Mouse (Mus musculus): Measurements from ENCODE around the gene Dock3.

Gene Dock3

DNA sequence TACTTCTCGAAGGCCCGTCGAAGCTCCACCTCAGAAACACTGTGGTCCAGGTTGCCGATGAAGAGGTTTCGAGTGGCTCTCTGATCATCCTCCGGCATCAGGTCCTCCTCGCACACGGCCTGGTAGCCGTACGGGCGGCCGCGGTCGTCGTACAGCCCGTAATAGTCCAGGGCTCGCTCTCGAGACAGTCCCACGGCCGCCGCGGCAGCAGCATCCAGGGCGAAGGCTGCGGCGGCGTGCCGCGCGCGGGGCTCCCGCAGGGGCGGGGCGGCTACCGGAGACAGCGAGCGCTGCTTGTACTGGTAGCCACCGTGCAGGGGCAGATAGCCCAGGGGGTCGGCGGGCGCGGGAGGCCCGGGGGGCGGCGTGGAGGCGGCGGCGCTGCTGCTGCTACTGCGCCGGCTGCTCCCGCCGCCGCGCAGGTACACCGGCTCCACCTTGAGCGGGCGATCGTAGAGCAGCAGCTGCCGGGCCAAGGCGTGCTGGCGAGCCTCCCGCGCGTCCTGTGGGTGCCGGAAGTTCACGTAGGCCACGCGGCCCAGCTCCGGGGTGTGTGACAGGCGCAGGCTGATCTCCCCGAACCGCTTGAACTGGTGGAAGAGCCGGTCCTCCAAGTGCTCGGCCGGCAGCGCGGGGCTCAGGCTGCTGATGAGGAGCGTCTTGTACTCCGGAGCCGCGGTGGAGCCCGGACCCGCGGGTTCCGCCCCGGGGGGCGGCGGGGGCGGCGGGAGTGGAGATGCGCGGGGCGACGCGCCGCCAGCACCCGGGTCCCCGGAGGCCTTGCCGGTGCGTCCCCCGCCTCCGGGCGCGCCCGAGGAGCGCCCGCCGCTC, 345.6 kb downstream of the Dock3 start:
- peak; percentile 61 for DNase-seq

DNA sequence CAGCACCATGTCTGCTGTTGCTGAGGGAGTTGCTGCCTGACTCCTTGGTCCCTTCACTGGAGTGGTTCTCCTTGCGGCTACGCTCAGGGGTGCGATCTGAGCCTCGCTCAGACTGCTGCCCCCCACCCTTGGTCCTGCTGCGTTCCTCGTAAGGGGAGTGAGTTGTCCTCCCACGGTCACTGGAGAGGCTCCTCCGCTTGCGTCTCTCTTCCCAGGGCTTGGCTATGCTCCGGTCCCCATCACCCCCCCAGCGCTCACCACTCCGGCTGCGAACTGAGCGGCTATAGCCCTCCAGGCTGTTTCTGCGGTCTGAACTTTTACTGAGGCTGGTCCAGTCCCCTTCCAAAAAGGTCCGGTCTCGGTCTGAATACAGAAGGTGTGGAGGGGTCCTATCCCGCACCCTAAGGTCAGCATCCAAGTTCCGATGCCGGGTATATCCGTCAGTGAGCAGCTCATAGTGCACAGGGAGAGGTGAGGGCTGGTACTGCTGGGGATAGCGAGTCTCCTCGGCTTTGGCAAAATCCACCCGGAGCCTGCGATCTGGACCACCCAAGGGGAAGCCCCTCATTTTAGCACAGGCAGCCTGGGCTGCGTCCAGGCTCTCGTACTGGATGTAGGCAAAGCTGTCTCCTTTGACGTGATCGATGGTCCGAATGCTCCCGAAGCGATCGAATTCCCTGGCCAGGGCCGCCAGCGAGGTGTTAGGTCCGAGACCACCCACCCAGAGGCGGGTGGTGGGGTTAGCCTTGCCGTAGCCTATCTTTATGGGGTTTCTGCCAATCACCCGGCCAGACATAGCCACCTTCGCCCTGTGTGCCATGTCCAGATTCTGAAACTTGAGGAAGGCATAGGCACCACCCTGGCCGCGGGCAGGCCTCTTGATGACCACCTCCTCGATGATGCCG, 346.5 kb downstream of the Dock3 start:
- peak; percentile 18 for DNase-seq

DNA sequence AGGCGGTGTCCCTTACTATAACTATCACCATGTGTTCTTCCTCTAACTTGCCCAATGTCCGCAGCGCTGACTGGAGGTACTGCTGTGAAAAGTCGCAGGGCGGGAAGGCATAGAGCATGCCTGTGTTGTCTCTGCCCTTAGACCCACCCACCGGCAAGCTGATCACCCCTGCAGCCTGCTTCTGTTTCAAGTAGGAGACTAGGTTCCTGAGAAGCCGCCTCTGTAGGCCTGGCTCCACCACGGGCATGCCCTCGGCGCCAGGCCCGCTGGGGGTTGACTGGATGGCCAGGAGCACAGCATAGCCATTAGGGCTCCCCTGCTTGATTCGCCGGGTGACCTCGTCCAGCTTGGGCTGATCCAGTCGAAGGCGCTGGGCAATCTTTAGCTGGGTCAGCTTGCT, 347.4 kb downstream of the Dock3 start:
- no peak for DNase-seq

DNA sequence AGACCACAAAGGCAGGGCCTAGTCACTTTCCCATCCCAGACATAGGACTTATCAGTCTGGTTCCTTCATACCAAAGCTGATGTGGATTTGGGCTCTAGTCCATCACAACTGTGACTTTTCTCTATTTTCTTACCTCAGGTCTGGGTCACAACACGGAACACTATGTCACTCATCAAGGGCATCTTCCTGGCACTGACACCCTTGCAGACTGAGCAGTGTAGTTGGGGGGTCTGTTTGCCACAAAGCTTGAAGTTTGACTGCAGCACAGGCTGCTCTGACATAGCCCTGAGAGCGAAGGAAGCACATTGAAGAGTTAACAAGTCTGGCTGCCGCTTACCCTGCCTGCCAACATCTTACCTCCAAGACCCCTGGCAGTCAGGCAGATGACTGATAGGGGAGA, 348.6 kb downstream of the Dock3 start:
- DNase-seq: no peak

DNA sequence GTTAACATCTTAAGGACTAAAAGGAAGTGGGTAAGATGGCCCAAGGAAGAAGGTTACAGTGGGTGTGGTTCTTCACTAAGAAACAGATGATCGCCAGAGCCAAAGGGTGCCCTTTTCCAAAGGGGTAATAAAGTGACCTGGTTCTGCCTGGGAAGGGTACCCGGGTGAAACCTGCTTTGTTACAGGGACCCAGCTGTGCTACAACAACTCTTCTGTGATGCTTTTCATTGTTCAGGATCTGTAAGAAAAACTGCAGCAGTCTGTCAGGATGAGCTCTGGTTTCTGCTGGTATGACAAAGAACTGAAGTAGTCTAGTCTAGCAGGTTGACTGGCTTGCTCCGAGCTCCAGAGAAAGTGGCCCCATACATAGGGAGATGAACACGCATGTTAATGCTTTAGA, 349.5 kb downstream of the Dock3 start:
- DNase-seq: no peak

DNA sequence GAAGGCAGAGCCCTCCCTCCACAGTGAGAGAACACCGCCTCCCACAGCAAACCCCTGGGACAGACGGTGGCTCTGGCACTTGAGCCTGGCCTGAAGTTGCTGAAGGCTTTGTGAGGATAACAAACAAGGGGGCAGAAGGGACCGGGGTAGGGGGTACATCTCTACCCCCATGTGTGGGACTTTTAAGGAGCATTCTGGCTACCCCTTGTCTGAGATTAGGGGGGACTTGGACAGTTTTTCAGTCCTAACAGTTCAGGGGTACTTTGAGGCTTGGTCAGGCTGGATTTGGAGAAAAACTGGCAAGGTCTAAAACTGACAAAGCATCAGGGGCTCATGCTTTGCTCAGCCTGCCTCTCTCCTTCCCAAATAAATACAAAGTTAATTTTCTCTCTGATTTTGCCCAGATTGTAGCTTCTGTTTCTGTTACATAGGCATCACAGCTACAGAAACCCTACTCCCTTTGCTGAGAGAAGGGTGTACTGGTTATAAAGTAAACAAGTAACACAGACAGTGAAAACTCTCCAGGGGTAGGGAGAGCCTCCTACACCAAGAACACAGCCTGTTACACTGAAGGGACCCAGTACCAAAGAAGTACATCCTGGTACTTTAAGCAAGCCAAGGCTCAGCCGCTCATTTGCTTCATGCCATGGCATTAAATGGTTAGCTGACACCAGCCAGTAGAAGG, 350.5 kb downstream of the Dock3 start:
- DNase-seq: no peak

DNA sequence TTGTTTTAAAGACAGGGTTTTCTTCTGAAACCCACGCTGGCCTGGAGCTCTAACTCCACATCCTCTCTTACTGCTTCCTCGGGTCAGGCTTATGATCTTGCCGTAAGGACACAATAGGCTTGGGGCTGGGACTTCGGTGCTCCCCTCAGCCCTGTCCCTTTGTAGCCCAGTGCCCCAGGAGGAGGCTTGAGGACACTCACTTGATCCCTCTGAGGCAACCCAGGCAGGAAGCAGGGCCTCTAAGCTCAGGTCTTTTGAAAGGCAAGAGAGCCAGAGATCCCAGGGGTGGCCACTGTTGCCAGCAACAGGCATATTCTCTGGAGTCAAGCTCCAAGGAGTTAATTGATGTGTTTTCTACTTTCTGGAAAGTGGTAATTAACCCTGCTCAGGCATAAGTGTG, 352.2 kb downstream of the Dock3 start:
- DNase-seq: no peak

DNA sequence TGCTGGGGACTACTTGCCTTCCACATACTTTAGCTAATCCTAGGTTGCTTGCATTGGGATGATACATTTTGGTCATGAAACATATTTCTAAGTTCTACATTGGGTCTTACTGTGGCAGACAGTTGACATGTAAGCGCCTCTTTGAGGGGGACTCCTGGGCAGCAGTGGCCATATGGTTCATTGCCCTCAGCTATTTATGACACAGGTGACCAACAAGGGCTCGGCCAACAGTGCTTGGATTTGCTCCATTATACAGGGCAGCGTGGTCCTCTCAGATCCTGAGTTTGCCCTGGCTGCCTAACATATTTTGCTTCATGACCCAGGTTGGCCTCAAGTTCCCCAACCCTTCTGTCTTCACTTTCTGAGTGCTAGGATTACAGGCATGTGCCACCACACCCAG, 355.0 kb downstream of the Dock3 start:
- DNase-seq: no peak

DNA sequence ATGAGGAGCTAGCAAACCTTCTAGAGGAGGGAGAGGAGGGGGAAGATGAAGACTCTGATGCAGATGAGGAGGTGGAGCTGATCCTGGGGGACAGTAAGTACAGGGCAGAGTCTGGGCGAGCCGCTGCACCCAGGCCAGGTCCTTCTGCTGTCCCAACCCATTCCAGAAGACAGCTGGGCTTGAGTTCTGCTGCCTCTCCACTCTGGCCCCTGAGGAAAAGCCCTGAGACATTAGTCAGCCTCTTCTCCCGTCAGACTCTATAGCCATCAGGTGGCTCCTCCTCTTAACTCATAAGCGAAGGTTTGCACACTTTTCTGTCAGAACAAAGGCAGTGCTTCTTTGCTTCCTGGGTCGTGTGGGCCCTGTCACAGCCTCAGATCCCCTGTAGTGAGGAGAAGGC, 357.5 kb downstream of the Dock3 start:
- DNase-seq: no peak

DNA sequence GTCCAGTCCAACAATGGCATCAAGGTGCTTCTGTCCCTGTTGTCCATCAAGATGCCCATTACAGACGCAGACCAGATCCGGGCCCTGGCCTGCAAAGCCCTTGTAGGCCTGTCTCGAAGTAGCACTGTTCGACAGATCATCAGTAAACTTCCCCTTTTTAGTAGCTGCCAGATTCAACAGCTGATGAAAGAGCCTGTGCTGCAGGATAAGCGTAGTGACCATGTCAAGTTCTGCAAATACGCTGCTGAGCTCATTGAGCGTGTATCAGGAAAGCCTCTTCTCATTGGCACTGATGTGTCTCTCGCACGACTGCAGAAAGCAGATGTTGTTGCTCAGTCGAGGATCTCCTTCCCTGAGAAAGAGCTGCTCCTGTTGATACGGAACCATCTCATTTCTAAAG, 373.7 kb downstream of the Dock3 start:
- no peak for DNase-seq

DNA sequence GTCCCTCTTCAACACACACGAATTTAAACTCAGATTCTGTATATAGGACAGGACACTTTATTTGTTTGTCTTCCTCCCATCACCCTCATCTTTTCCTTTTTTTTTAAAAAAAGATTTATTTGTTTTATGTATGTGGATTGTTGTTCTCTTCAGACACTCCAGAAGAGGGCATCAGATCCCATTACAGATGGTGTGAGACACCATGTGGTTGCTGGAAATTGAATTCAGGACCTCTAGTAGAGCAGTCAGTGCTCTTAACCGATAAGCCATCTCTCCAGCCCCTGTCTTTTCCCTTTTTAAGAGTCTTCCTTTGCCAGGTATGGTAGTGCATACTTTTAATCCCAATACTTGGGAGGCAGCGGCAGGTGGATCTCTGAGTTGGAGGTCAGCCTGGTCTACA, 375.0 kb downstream of the Dock3 start:
- DNase-seq: no peak
